Mouse (Mus musculus) CH12.LX (cell line): ENCODE measurements around the gene Gli2. TPM values are rescaled to one million over a fixed set of nuclear protein-coding genes. Genes with fewer than 3 reads are reported as not detected.

Experiments
- DNase-seq: peaks from one replicate; pipeline ENCODE4 v3.0.0-alpha.2; 2013; ENCODE audit errors: extremely low read depth
- H3K27ac ChIP-seq: 2 replicates; pipeline ENCODE4 v1.5.1; 2012; ENCODE audit warnings: low read depth, mild to moderate bottlenecking, control low read depth, moderate library complexity; ENCODE audit not compliant: insufficient read depth
- H3K27me3 ChIP-seq: replicated peaks from 2 replicates; pipeline ENCODE3; 2012; ENCODE audit warnings: inconsistent platforms
- H3K36me3 ChIP-seq, 2 experiments: replicated peaks in 1 of 2; 2 replicates each; pipeline versions ENCODE3 to v1.6.1; 2012; ENCODE audit warnings: inconsistent platforms in 1 of 2, low read length in 1 of 2, mild to moderate bottlenecking in 1 of 2, mixed read lengths in 1 of 2, moderate library complexity in 1 of 2; ENCODE audit not compliant: control insufficient read depth in 1 of 2, insufficient read depth in 1 of 2
- H3K4me1 ChIP-seq, 2 experiments: 2 replicates each; pipeline ENCODE4 v1.6.1; 2012; ENCODE audit warnings: inconsistent platforms in 1 of 2, moderate library complexity in 1 of 2; ENCODE audit not compliant: insufficient read depth in 2 of 2, control insufficient read depth in 1 of 2
- H3K4me2 ChIP-seq: 2 replicates; pipeline ENCODE4 v1.6.1; 2012; ENCODE audit warnings: low read depth, mild to moderate bottlenecking, control low read depth; ENCODE audit not compliant: poor library complexity, insufficient read depth, severe bottlenecking
- H3K4me3 ChIP-seq, 3 experiments: fragments of 150-350 bp in 1 of 3; sonication (generic) in 1 of 3; replicated peaks in 1 of 3; 2 replicates each; pipeline versions ENCODE3 to v1.5.1; 2011 to 2012; ENCODE audit warnings: low read depth in 2 of 3, low read length in 2 of 3, mild to moderate bottlenecking in 2 of 3, moderate library complexity in 2 of 3, control low read depth in 1 of 3, improper control_type of control experiment in 1 of 3, inconsistent platforms in 1 of 3, mixed read lengths in 1 of 3; ENCODE audit not compliant: poor library complexity in 1 of 3
- H3K79me2 ChIP-seq: replicated peaks from 2 replicates; pipeline ENCODE4 v1.6.1; 2012; ENCODE audit warnings: mild to moderate bottlenecking, moderate library complexity; ENCODE audit not compliant: control insufficient read depth, poor library complexity, insufficient read depth, severe bottlenecking; ENCODE audit errors: extremely low read depth
- H3K9ac ChIP-seq: 2 replicates; pipeline ENCODE4 v1.6.1; 2012; ENCODE audit warnings: low read depth, mild to moderate bottlenecking, control low read depth, moderate library complexity; ENCODE audit not compliant: insufficient read depth
- H3K9me3 ChIP-seq: replicated peaks from 2 replicates; pipeline ENCODE3; 2012; ENCODE audit warnings: low read length, inconsistent platforms, mixed read lengths
- BHLHE40 ChIP-seq: IDR thresholded peaks from 2 replicates; pipeline ENCODE4 v1.6.1; 2011; ENCODE audit warnings: mild to moderate bottlenecking, low read depth, low read length, improper control_type of control experiment
- E2F4 ChIP-seq: IDR thresholded peaks from 2 replicates; pipeline ENCODE4 v1.6.1; 2011; ENCODE audit warnings: low read depth, low read length, improper control_type of control experiment; ENCODE audit not compliant: insufficient replicate concordance
- ELF1 ChIP-seq: IDR thresholded peaks from 2 replicates; pipeline ENCODE4 v1.6.1; 2014; ENCODE audit warnings: low read depth, mild to moderate bottlenecking, inconsistent platforms, low read length, improper control_type of control experiment
- EP300 ChIP-seq: IDR thresholded peaks from 2 replicates; pipeline ENCODE4 v1.6.1; 2011; ENCODE audit warnings: low read length, improper control_type of control experiment
- ETS1 ChIP-seq: conservative IDR thresholded peaks from 2 replicates; pipeline ENCODE4 v1.6.1; 2012; ENCODE audit warnings: low read depth, mild to moderate bottlenecking, inconsistent platforms, low read length, improper control_type of control experiment, moderate library complexity
- JUN ChIP-seq: IDR thresholded peaks from 2 replicates; pipeline ENCODE4 v1.6.1; 2011; ENCODE audit warnings: low read depth, mild to moderate bottlenecking, low read length, improper control_type of control experiment, moderate library complexity; ENCODE audit not compliant: insufficient read depth
- KAT2A ChIP-seq: IDR thresholded peaks from 2 replicates; pipeline ENCODE4 v1.6.1; 2012; ENCODE audit warnings: low read length, improper control_type of control experiment, inconsistent platforms; ENCODE audit not compliant: insufficient replicate concordance
- MAZ ChIP-seq: IDR thresholded peaks from 2 replicates; pipeline ENCODE4 v1.6.1; 2012; ENCODE audit warnings: low read depth, mild to moderate bottlenecking, inconsistent platforms, low read length, improper control_type of control experiment, moderate library complexity
- MEF2A ChIP-seq: IDR thresholded peaks from 2 replicates; pipeline ENCODE4 v1.6.1; 2014; ENCODE audit warnings: low read depth, mild to moderate bottlenecking, inconsistent platforms, low read length, improper control_type of control experiment, borderline replicate concordance
- MXI1 ChIP-seq: IDR thresholded peaks from 2 replicates; pipeline ENCODE4 v1.6.1; 2011; ENCODE audit warnings: mild to moderate bottlenecking, low read depth, low read length, improper control_type of control experiment
- POLR2A ChIP-seq: IDR thresholded peaks from 2 replicates; pipeline ENCODE4 v1.6.1; 2011; ENCODE audit warnings: low read depth, mild to moderate bottlenecking, improper control_type of control experiment, low read length
- RAD21 ChIP-seq: IDR thresholded peaks from 2 replicates; pipeline ENCODE4 v1.6.1; 2011; ENCODE audit warnings: low read depth, mild to moderate bottlenecking, low read length, improper control_type of control experiment, moderate library complexity
- SMC3 ChIP-seq: IDR thresholded peaks from 2 replicates; pipeline ENCODE4 v1.6.1; 2011; ENCODE audit warnings: low read depth, low read length, improper control_type of control experiment
- TBP ChIP-seq: conservative IDR thresholded peaks from 2 replicates; pipeline ENCODE4 v1.6.1; 2011; ENCODE audit warnings: low read depth, low read length, improper control_type of control experiment
- TCF12 ChIP-seq: IDR thresholded peaks from 2 replicates; pipeline ENCODE4 v1.6.1; 2014; ENCODE audit warnings: low read depth, mild to moderate bottlenecking, inconsistent platforms, low read length, improper control_type of control experiment
- UBTF ChIP-seq: IDR thresholded peaks from 2 replicates; pipeline ENCODE4 v1.6.1; 2012; ENCODE audit warnings: low read depth, mild to moderate bottlenecking, inconsistent platforms, low read length, improper control_type of control experiment, moderate library complexity
- USF1 ChIP-seq: IDR thresholded peaks from 2 replicates; pipeline ENCODE4 v1.6.1; 2014; ENCODE audit warnings: low read depth, mild to moderate bottlenecking, inconsistent platforms, low read length, improper control_type of control experiment
- ZNF384 ChIP-seq: IDR thresholded peaks from 2 replicates; pipeline ENCODE4 v1.6.1; 2012; ENCODE audit warnings: low read depth, low read length, improper control_type of control experiment, inconsistent platforms
- dilution Hi-C: fragments of 300-500 bp; cut with MboI; formaldehyde crosslinking; loops from 2 replicates; pipeline ENCODE4 v1.14.3; 2020; ENCODE audit warnings: low sequenced_read_pairs; ENCODE audit not compliant: extremely low pct_unique_long_range_greater_than_20kb, extremely low pct_ligation_motif_present
- in situ Hi-C: fragments of 300-500 bp; cut with MboI; formaldehyde crosslinking; loops from 3 replicates; pipeline ENCODE4 v1.14.3; 2019; ENCODE audit warnings: low sequenced_read_pairs, low pct_ligation_motif_present, low pct_unique_long_range_greater_than_20kb, mixed read lengths
- polyA plus RNA-seq: library from polyadenylated mRNA; unstranded; fragments of >175 nt; gene quantifications from 2 replicates; pipeline ENCODE4 v1.2.1, GENCODE M21; 2012; ENCODE audit warnings: low read depth; ENCODE audit not compliant: insufficient read length
- total RNA-seq, 2 experiments: library from RNA; depleted of rRNA; stranded (reverse); fragments of 300-350 nt in 1 of 2; fragments of >200 nt in 1 of 2; gene quantifications; 2 replicates each; pipeline ENCODE4 v1.2.3; 2012 to 2014

Gene Gli2
- total and polyA plus RNA-seq, 3 experiments: not detected

GRCm38 (mm10) chr1:119035931-119036330 is 17.5 kb downstream of the Gli2 start:
- TF ChIP-seq ZNF384: no peak
- no peak for TF ChIP-seq E2F4
- no peak for TF ChIP-seq RAD21
- no peak for TF ChIP-seq UBTF
- no peak for TF ChIP-seq TCF12
- TF ChIP-seq EP300: no peak
- TF ChIP-seq MXI1: no peak
- no peak for TF ChIP-seq ELF1
- H3K4me3 ChIP-seq: no peak overlapping the region
- H3K9me3 ChIP-seq: peaks cover 93% of the 10 kb centered on the region
- H3K79me2 ChIP-seq: no peaks in the 10 kb centered on the region
- no peaks in the 10 kb centered on the region for H3K36me3 ChIP-seq
- in situ Hi-C loops: no loop called here
- H3K9ac ChIP-seq: no peak overlapping the region
- no peak for DNase-seq
- H3K4me2 ChIP-seq: no peak overlapping the region
- dilution Hi-C loops: no loop called here
- no peaks in the 10 kb centered on the region for H3K4me1 ChIP-seq
- H3K27ac ChIP-seq: no peak overlapping the region
- no peaks in the 10 kb centered on the region for H3K27me3 ChIP-seq

DNA sequence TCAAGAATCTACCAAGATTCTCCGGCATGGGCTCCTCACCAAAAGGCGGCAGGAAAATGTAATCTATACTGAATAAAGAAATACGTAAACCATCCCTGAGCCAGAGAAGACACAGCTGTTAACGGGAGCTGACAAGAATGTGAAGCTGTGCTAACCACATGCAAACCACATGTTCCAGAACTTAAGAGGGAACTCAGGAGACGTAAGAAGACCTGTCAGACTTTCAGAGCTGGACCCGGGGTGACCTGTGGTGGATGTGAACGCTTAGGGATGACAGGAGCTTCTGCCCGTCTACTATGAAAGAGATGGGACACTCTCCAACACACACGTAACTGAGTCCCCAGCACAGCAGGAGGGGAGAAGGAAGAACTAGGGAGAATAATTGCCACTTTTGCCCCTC is 18.1 kb downstream of the Gli2 start:
- dilution Hi-C loops (no loop called here), in situ Hi-C loops (no loop called here)
- H3K9me3 ChIP-seq: peaks cover 93% of the 10 kb centered on the region
- no peaks in the 10 kb centered on the region for H3K27me3 ChIP-seq
- no peak overlapping the region for H3K27ac ChIP-seq
- no peak for DNase-seq
- H3K4me2 ChIP-seq: no peak overlapping the region
- TF ChIP-seq TBP (no peak), KAT2A (no peak), UBTF (no peak), MAZ (no peak), ETS1 (no peak), SMC3 (no peak), USF1 (no peak), BHLHE40 (no peak), MXI1 (no peak), MEF2A (no peak), POLR2A (no peak), E2F4 (no peak), JUN (no peak)
- no peaks in the 10 kb centered on the region for H3K79me2 ChIP-seq
- H3K4me3 ChIP-seq: no peak overlapping the region
- no peaks in the 10 kb centered on the region for H3K4me1 ChIP-seq
- no peak overlapping the region for H3K9ac ChIP-seq
- no peaks in the 10 kb centered on the region for H3K36me3 ChIP-seq
